Mouse (Mus musculus) granulocyte monocyte progenitor cell, adult 5-6 weeks (primary cell): ENCODE results near the gene Ccdc69. TPM values are rescaled to one million over a fixed set of nuclear protein-coding genes. Genes with fewer than 3 reads are reported as not detected.
A peak's percentile ranks its signal among the peaks of the same experiment; 100 is the strongest.

Experiments
- ATAC-seq: replicated peaks from 2 replicates; pipeline ENCODE4 v1.8.0; 2016; ENCODE audit warnings: mild to moderate bottlenecking, moderate TSS enrichment, inconsistent platforms; ENCODE audit not compliant: poor library complexity, severe bottlenecking
- total RNA-seq, 2 experiments: library from RNA; stranded (forward) in 1 of 2; stranded (reverse) in 1 of 2; fragments of 200-712, 200-1000 nt in 1 of 2; fragments of >200 nt in 1 of 2; fragmentation: Nextera tagmentation in 1 of 2; gene quantifications; 2 replicates each; pipeline ENCODE4 v1.2.3; 2014 to 2017

Ccdc69 gene
- total RNA-seq, 2 experiments from 2014 or later: 16.8 to 21.1 TPM

DNA sequence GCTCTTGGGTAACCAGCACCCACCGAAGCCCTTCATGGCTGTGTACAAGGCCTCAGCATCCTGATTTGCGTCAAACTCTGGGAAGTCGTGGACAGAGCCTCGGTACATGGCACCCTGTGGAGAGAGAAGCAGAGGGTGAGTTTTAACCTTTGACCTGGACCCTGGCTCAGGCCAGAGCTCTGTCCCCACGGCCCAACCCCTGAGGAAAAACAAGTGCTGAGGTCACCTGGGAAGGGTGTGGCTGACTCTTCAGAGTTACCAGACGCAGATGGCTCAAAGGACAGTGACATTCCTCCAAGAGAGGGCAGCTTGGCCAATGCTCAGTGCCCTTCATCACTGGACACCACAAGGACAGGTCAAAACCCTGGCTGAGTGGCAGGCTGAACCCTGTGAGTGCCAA, 64.1 kb downstream of the Ccdc69 start:
- ATAC-seq: no peak

GRCm38 (mm10) chr11:55012551-55013521, 65.1 kb downstream of the Ccdc69 start:
- ATAC-seq: peak; percentile 81

GRCm38 (mm10) chr11:55011440-55011839, 66.5 kb downstream of the Ccdc69 start:
- no peak for ATAC-seq

DNA sequence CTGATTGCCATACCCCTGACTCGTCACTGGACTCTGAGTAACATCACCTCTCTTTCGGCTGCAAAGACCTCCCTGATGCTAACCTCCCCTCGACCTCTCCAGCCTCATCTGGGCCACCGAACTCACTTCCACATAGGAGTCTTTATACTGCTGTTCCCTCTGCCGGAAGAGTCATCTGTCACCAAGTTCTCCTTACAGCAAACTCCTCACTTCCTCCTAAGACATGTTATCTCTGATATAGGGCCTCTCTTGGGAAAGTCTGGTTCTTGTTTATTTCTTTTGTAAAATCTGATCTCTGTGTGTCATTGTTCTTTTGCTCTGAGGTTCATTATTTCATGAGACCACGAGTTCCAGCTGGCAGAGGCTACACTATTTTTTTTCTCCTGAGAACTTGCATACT, 69.7 kb downstream of the Ccdc69 start:
- ATAC-seq: peak; percentile 71

GRCm38 (mm10) chr11:55005684-55006083, 72.2 kb downstream of the Ccdc69 start:
- ATAC-seq: no peak

DNA sequence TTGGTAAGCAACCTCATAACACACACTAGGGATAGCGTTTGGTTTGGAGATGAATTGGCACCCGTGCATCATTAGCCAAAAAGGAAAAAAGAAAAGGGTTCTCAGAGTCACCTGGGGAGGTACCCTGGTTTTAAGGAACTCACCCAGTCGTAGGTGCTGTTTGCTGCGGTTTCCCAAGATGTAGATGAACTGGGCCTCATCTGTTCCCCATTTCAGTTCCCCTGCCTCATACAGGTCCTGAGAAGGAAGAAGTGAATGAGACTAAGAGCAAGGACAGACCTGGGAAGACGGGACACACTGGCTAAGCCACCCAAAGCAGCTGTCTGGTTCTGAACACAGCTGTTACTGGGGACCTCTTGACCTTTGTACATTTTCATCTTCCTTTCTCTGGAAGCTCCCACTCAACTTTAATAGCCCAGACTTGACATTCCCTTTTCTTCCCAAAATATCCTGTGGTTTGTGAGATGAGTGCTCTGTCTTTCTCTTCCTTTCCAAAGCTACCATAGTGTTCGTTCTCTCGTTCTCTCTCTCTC, 72.9 kb downstream of the Ccdc69 start:
- no peak for ATAC-seq

Other genes starting within 250 kb of the Ccdc69 start
- gene Lyrm7, start 217.2 kb downstream of the Ccdc69 start, total RNA-seq (2014; fragmentation: Nextera tagmentation): 4.0 and 9.3 TPM in 2 replicates
- 2.0 and 11.1 TPM in 2 replicates for gene Lyrm7, start 217.2 kb downstream of the Ccdc69 start, total RNA-seq (2017)
- gene Hint1, start 211.7 kb downstream of the Ccdc69 start, total RNA-seq (2014; fragmentation: Nextera tagmentation): 686 and 699 TPM in 2 replicates
- 600 and 654 TPM in 2 replicates for gene Hint1, start 211.7 kb downstream of the Ccdc69 start, total RNA-seq (2017)
- 24.9 and 29.6 TPM in 2 replicates for gene Gpx3, start 175.7 kb downstream of the Ccdc69 start, total RNA-seq (2014; fragmentation: Nextera tagmentation)
- gene Gpx3, start 175.7 kb downstream of the Ccdc69 start, total RNA-seq (2017): 1.6 and 4.0 TPM in 2 replicates
- 27.7 and 48.9 TPM in 2 replicates for gene Tnip1, start 115.2 kb downstream of the Ccdc69 start, total RNA-seq (2014; fragmentation: Nextera tagmentation)
- gene Tnip1, start 115.2 kb downstream of the Ccdc69 start, total RNA-seq (2017): 25.3 and 28.0 TPM in 2 replicates
- gene Anxa6, start 44.7 kb downstream of the Ccdc69 start, total RNA-seq (2014; fragmentation: Nextera tagmentation): 61.0 and 65.6 TPM in 2 replicates
- gene Anxa6, start 44.7 kb downstream of the Ccdc69 start, total RNA-seq (2017): 70.8 and 77.7 TPM in 2 replicates
- 84.3 and 86.4 TPM in 2 replicates for gene Gm2a, start 20.0 kb upstream of the Ccdc69 start, total RNA-seq (2014; fragmentation: Nextera tagmentation)
- gene Gm2a, start 20.0 kb upstream of the Ccdc69 start, total RNA-seq (2017): 61.3 and 72.4 TPM in 2 replicates
- not detected in 2 replicates for gene Slc36a3, start 73.6 kb upstream of the Ccdc69 start, total RNA-seq (2014; fragmentation: Nextera tagmentation)
- not detected in 2 replicates for gene Slc36a3, start 73.6 kb upstream of the Ccdc69 start, total RNA-seq (2017)
- 6.5 and 7.6 TPM in 2 replicates for gene Slc36a2, start 106.9 kb upstream of the Ccdc69 start, total RNA-seq (2014; fragmentation: Nextera tagmentation)
- 1.9 and 2.8 TPM in 2 replicates for gene Slc36a2, start 106.9 kb upstream of the Ccdc69 start, total RNA-seq (2017)
- 52.6 and 53.3 TPM in 2 replicates for gene Slc36a1, start 126.2 kb upstream of the Ccdc69 start, total RNA-seq (2014; fragmentation: Nextera tagmentation)
- gene Slc36a1, start 126.2 kb upstream of the Ccdc69 start, total RNA-seq (2017): 11.4 and 12.9 TPM in 2 replicates